Mouse (Mus musculus) myocyte (in vitro differentiated cells): Measurements from ENCODE around the gene E130114P18Rik. TPM values are rescaled to one million over a fixed set of nuclear protein-coding genes. Genes with fewer than 3 reads are reported as not detected.

ENCODE experiments used
- H3K27me3 ChIP-seq: one replicate; pipeline ENCODE4 v1.6.1; 2011; ENCODE audit not compliant: control insufficient read depth, insufficient read depth, insufficient read length
- H3K36me3 ChIP-seq: one replicate; pipeline ENCODE4 v1.6.1; 2011; ENCODE audit not compliant: control insufficient read depth, insufficient read depth
- H3K4me2 ChIP-seq: one replicate; pipeline ENCODE4 v1.6.1; 2011; ENCODE audit warnings: low read depth, control low read depth
- H3K4me3 ChIP-seq: one replicate; pipeline ENCODE4 v1.5.1; 2011; ENCODE audit warnings: mild to moderate bottlenecking, control low read depth, moderate library complexity
- H3K79me2 ChIP-seq: one replicate; pipeline ENCODE4 v1.6.1; 2011; ENCODE audit not compliant: control insufficient read depth, insufficient read depth
- H3ac ChIP-seq: one replicate; pipeline ENCODE4 v1.6.1; 2011; ENCODE audit not compliant: control insufficient read depth, insufficient read length
- CEBPB ChIP-seq: IDR thresholded peaks from 2 replicates; pipeline ENCODE4 v1.6.1; 2011; ENCODE audit warnings: mild to moderate bottlenecking, moderate library complexity; ENCODE audit not compliant: poor library complexity, insufficient read depth, severe bottlenecking
- E2F4 ChIP-seq: IDR thresholded peaks from one replicate; pipeline ENCODE4 v1.6.1; 2011; ENCODE audit warnings: mild to moderate bottlenecking, control low read depth, moderate library complexity; ENCODE audit not compliant: insufficient read depth
- MAX ChIP-seq: IDR thresholded peaks from one replicate; pipeline ENCODE4 v1.6.1; 2011; ENCODE audit warnings: low read depth, mild to moderate bottlenecking, control low read depth
- MYOD1 ChIP-seq, 3 experiments: IDR thresholded peaks; one replicate each; pipeline ENCODE4 v1.6.1; 2011; ENCODE audit warnings: control low read depth in 2 of 3, low read depth in 2 of 3, mild to moderate bottlenecking in 2 of 3, moderate library complexity in 1 of 3; ENCODE audit not compliant: insufficient read length in 2 of 3, control insufficient read depth in 1 of 3
- MYOG ChIP-seq, 3 experiments: IDR thresholded peaks; one replicate each; pipeline ENCODE4 v1.6.1; 2011; ENCODE audit warnings: control low read depth in 2 of 3, low read depth in 2 of 3, mild to moderate bottlenecking in 2 of 3; ENCODE audit not compliant: insufficient read length in 2 of 3, control insufficient read depth in 1 of 3, insufficient read depth in 1 of 3
- POLR2A ChIP-seq: IDR thresholded peaks from one replicate; pipeline ENCODE4 v1.6.1; 2011; ENCODE audit warnings: low read depth, mild to moderate bottlenecking, control low read depth, moderate library complexity; ENCODE audit not compliant: insufficient read length
- POLR2AphosphoS2 ChIP-seq: IDR thresholded peaks from one replicate; pipeline ENCODE4 v1.6.1; 2011; ENCODE audit warnings: low read depth, control low read depth; ENCODE audit not compliant: insufficient read length
- REST ChIP-seq: IDR thresholded peaks from one replicate; pipeline ENCODE4 v1.6.1; 2011; ENCODE audit warnings: mild to moderate bottlenecking, control low read depth, moderate library complexity; ENCODE audit not compliant: insufficient read depth, insufficient read length
- SRF ChIP-seq: IDR thresholded peaks from one replicate; pipeline ENCODE4 v1.6.1; 2011; ENCODE audit warnings: low read depth; ENCODE audit not compliant: control insufficient read depth, insufficient read length
- TCF12 ChIP-seq: IDR thresholded peaks from one replicate; pipeline ENCODE4 v1.6.1; 2011; ENCODE audit warnings: mild to moderate bottlenecking, control low read depth; ENCODE audit not compliant: poor library complexity, insufficient read depth, severe bottlenecking
- TCF3 ChIP-seq: IDR thresholded peaks from one replicate; pipeline ENCODE4 v1.6.1; 2011; ENCODE audit warnings: low read depth, control low read depth; ENCODE audit not compliant: insufficient read length
- USF1 ChIP-seq: IDR thresholded peaks from one replicate; pipeline ENCODE4 v1.6.1; 2011; ENCODE audit warnings: low read depth, mild to moderate bottlenecking, control low read depth, moderate library complexity
- polyA plus RNA-seq: library from polyadenylated mRNA; unstranded; fragments of >200 nt; fragmentation: generic; extraction: Trizol; gene quantifications from one replicate; pipeline ENCODE4 v1.2.1, GENCODE M21; 2012; ENCODE audit warnings: missing spikeins

Gene E130114P18Rik
- polyA plus RNA-seq, 1 experiment: not detected

DNA sequence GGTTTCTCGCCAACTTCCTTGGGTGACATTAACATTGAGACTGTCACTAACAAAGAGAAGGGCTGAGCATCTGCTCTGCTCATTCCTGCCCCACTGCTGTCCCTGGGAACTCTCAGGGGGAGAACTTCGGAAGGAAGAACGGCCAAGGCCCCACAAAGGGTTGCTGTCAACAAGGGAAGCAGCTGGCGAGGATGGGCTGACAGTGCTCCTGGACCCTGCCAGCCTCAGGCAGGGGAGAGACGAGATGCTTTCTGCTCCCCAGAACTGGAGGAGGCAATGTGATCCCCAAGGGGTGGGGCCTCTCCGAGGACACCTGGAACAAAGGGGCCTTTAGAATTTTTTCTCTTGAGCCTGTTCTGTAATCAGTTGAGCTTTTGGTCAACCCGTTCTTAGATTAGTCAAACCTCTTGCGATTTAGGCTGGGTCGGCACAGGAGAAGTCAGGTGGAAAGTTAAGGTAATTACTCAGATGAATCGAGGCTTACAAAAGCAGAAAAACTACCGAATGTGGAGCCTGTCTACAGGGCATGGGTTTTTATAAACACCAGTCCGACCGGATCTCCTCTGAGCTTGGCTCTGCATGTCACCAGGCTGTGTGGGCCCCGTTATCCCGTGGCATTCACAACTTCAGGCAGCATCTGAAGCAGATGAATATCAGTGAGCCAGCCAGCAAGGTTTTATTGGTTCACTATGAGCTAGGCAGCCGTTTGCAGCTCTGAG is 151.7 kb downstream of the E130114P18Rik start:
- H3K4me3 ChIP-seq: no peak overlapping the region
- no peak overlapping the region for H3ac ChIP-seq
- H3K36me3 ChIP-seq: no peaks in the 10 kb centered on the region
- no peaks in the 10 kb centered on the region for H3K27me3 ChIP-seq
- no peak for TF ChIP-seq POLR2AphosphoS2
- no peak for TF ChIP-seq USF1
- TF ChIP-seq MYOG (IDR thresholded peaks at IDR 0.05; ENCODE audit: control insufficient read depth in 1 of 3, insufficient read depth in 1 of 3, insufficient read length in 2 of 3, low read depth in 2 of 3): no peak
- H3K4me2 ChIP-seq: no peak overlapping the region
- H3K79me2 ChIP-seq: no peaks in the 10 kb centered on the region

DNA sequence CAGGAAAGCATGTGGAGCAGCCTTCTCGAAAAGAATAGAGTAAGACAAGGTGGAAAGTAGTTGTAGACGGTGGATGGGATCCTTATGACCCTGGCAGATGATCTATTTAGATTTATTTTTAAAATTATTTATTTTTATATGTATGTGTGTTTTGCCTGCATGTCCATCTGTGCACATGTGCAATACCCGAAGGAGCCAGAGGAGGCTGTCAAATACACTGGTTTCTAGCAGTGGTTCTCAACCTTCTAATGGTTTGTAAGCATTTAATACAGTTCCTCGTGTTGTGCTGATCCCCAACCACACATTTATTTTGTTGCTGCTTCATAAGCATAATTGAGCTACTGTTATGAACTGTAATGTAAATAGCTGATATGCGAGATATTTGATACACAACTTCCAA is 154.7 kb downstream of the E130114P18Rik start:
- TF ChIP-seq E2F4: no peak
- no peak for TF ChIP-seq REST
- TF ChIP-seq TCF3: no peak
- no peak for TF ChIP-seq POLR2A
- no peak for TF ChIP-seq POLR2AphosphoS2
- TF ChIP-seq CEBPB: no peak
- no peak for TF ChIP-seq USF1
- TF ChIP-seq MYOD1 (IDR thresholded peaks at IDR 0.05; ENCODE audit: control insufficient read depth in 1 of 3, insufficient read length in 2 of 3, low read depth in 2 of 3): no peak
- TF ChIP-seq SRF: no peak
- H3K4me3 ChIP-seq: no peak overlapping the region
- H3K79me2 ChIP-seq: no peaks in the 10 kb centered on the region
- no peaks in the 10 kb centered on the region for H3K27me3 ChIP-seq
- H3K36me3 ChIP-seq: no peaks in the 10 kb centered on the region
- H3K4me2 ChIP-seq: no peak overlapping the region
- H3ac ChIP-seq: no peak overlapping the region

DNA sequence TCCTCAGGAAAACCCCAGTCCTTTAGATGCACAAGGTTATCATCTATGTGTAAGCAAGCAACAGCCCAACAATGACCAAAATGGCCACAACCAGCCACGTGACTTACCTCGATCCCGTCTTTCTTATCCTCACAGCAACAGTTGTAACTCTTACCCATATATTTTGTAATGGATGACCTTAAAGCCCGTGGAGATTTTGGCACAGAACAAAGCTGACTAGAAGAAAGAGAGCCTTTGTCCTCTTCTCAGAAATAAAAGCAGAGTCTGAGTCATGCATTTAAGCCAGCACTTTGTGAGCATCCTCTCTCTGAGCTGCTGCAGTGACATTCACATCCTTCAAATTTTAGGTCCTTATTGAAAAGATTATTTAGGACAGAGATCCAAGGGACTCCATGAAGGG is 156.1 kb downstream of the E130114P18Rik start:
- no peak overlapping the region for H3K4me3 ChIP-seq
- no peak overlapping the region for H3ac ChIP-seq
- TF ChIP-seq MYOG (IDR thresholded peaks at IDR 0.05; ENCODE audit: control insufficient read depth in 1 of 3, insufficient read depth in 1 of 3, insufficient read length in 2 of 3, low read depth in 2 of 3) (no peak), POLR2AphosphoS2 (no peak), SRF (no peak), REST (no peak), TCF12 (no peak), POLR2A (no peak), USF1 (no peak), TCF3 (no peak), CEBPB (no peak), MAX (no peak), MYOD1 (IDR thresholded peaks at IDR 0.05; ENCODE audit: control insufficient read depth in 1 of 3, insufficient read length in 2 of 3, low read depth in 2 of 3) (no peak), E2F4 (no peak)
- no peaks in the 10 kb centered on the region for H3K79me2 ChIP-seq
- no peaks in the 10 kb centered on the region for H3K36me3 ChIP-seq
- no peaks in the 10 kb centered on the region for H3K27me3 ChIP-seq
- no peak overlapping the region for H3K4me2 ChIP-seq

DNA sequence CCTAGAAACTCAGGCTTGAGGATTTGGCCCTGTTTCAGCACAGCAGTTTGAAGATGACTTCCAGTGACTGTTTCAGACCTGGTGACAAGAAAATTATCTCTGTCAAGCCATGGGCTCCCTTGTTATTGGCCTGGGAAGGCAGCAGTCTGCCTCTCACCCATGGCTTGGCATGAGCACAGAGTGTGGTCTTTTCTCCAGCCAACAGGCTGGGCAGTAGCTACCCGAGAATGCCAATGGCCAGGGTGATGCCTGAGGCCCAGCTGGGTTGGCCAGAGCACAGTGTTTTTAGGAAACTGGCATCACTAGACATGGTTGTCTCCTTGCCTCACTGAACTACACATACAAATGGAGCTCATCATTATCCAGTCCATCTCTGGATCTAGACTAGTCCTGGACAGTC is 157.5 kb downstream of the E130114P18Rik start:
- H3K4me3 ChIP-seq: no peak overlapping the region
- no peaks in the 10 kb centered on the region for H3K79me2 ChIP-seq
- no peak overlapping the region for H3ac ChIP-seq
- H3K4me2 ChIP-seq: no peak overlapping the region
- TF ChIP-seq MAX (no peak), USF1 (no peak), REST (no peak), POLR2A (no peak), POLR2AphosphoS2 (no peak), MYOD1 (IDR thresholded peaks at IDR 0.05; ENCODE audit: control insufficient read depth in 1 of 3, insufficient read length in 2 of 3, low read depth in 2 of 3) (no peak), CEBPB (no peak)
- H3K36me3 ChIP-seq: no peaks in the 10 kb centered on the region
- no peaks in the 10 kb centered on the region for H3K27me3 ChIP-seq

DNA sequence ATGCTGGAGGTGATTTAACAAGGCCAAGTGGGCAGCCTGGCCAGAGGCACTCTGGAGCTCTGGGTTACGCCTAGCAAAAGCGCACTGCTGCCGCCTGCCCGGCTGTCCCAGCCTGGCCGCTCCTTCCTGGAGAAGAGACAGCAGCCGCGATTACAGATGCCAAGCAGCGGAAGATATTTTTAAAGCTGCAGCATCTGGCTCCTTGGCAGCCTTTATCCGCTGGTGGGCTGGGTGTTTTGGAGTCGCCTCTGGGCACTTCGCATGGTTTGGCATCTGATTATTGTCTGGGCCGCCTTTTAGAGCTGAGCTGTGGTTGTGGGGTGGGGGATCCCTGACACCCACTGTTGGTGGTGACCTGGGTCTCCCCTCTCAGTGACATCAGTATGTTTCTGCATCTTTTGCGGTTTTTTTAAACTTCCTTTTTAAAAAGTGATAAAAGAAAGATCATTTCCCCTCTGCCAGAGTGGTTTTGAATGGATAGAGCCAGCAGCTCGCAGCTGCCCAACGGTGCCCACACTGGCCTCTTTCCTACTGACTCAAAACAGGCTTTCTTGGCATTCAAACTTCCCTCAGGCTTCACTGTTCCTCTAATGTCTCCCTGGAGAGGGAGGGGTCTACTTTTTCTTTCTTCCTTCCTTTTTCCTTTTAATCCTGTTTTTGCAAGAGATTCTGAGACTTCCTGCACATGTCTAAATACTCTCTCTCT is 159.1 kb downstream of the E130114P18Rik start:
- H3ac ChIP-seq: no peak overlapping the region
- no peaks in the 10 kb centered on the region for H3K27me3 ChIP-seq
- no peak overlapping the region for H3K4me3 ChIP-seq
- H3K79me2 ChIP-seq: no peaks in the 10 kb centered on the region
- H3K36me3 ChIP-seq: no peaks in the 10 kb centered on the region
- no peak overlapping the region for H3K4me2 ChIP-seq
- TF ChIP-seq POLR2AphosphoS2 (no peak), MAX (no peak), REST (no peak), E2F4 (no peak)
